Mouse (Mus musculus) ES-Bruce4 (cell line): ENCODE data around the gene D930020B18Rik.

Experiments used
- CTCF ChIP-seq: IDR thresholded peaks from one replicate; pipeline ENCODE4 v1.8.1; 2011; ENCODE audit warnings: low read depth, low read length
- EP300 ChIP-seq: IDR thresholded peaks from 2 replicates; pipeline ENCODE4 v1.6.1; 2011; ENCODE audit warnings: low read depth, low read length; ENCODE audit not compliant: insufficient read depth
- POLR2A ChIP-seq: IDR thresholded peaks from one replicate; pipeline ENCODE4 v1.8.1; 2011; ENCODE audit warnings: low read length; ENCODE audit not compliant: insufficient read depth

GRCm38 (mm10) chr10:121596580-121596979 is 44.8 kb upstream of the D930020B18Rik start:
- TF ChIP-seq CTCF (no peak), POLR2A (no peak), EP300 (no peak)
